Mouse (Mus musculus) hindbrain, embryonic 13.5 days (tissue): ENCODE results near the gene Ube2o. TPM values are rescaled to one million over a fixed set of nuclear protein-coding genes. Genes with fewer than 3 reads are reported as not detected.
A peak's percentile ranks its signal among the peaks of the same experiment; 100 is the strongest.

Experiments used
- ATAC-seq: fragments of 200-750 bp; cut with Nextera tagmentation; 2 replicates; pipeline ENCODE4 v1.8.0; 2017; ENCODE audit warnings: moderate TSS enrichment; ENCODE audit not compliant: low FRiP score
- H3K27ac ChIP-seq: fragments of 300-500 bp; sonication (generic); 2 replicates; pipeline ENCODE4 v1.5.1; 2015; ENCODE audit warnings: inconsistent platforms, mild to moderate bottlenecking, moderate library complexity
- H3K27me3 ChIP-seq: fragments of 300-500 bp; sonication (generic); 2 replicates; pipeline ENCODE4 v1.6.1; 2015; ENCODE audit warnings: mild to moderate bottlenecking, inconsistent platforms
- H3K36me3 ChIP-seq: fragments of 300-500 bp; sonication (generic); 2 replicates; pipeline ENCODE4 v1.6.1; 2015; ENCODE audit warnings: mild to moderate bottlenecking, inconsistent platforms
- H3K4me1 ChIP-seq: fragments of 300-500 bp; sonication (generic); replicated peaks from 2 replicates; pipeline ENCODE4 v1.6.1; 2015; ENCODE audit warnings: inconsistent platforms
- H3K4me2 ChIP-seq: fragments of 300-500 bp; sonication (generic); 2 replicates; pipeline ENCODE4 v1.6.1; 2015; ENCODE audit warnings: inconsistent platforms, mild to moderate bottlenecking, moderate library complexity
- H3K4me3 ChIP-seq: fragments of 300-500 bp; sonication (generic); 2 replicates; pipeline ENCODE4 v1.5.1; 2015; ENCODE audit warnings: mild to moderate bottlenecking, inconsistent platforms
- H3K9ac ChIP-seq: fragments of 300-500 bp; sonication (generic); 2 replicates; pipeline ENCODE4 v1.6.1; 2015; ENCODE audit warnings: mild to moderate bottlenecking, inconsistent platforms
- H3K9me3 ChIP-seq: fragments of 300-500 bp; sonication (generic); 2 replicates; pipeline ENCODE4 v1.6.1; 2016; ENCODE audit warnings: inconsistent platforms
- WGBS: fragments of 180-500 bp; shearing (Covaris S2); methylation state at CpG from one replicate; pipeline ENCODE4 v1.1.7; 2015; 5-methylcytosine and 5-hydroxymethylcytosine counted together
- polyA plus RNA-seq: library from polyadenylated mRNA; unstranded; fragments of >200 nt; fragmentation: Nextera tagmentation; extraction: Ambion mirVana; gene quantifications from 2 replicates; pipeline ENCODE4 v1.2.1, GENCODE M21; 2015

Gene Ube2o
- polyA plus RNA-seq, 1 experiment from 2014 or later: 14.1 TPM

- H3K9me3 ChIP-seq: no peaks in the 10 kb centered on the region
- peak overlapping the region; percentile 78 for H3K27ac ChIP-seq
- H3K4me1 ChIP-seq: peaks cover 33% of the 10 kb centered on the region
- peak overlapping the region; percentile 29; the same call in 1 of the 2 replicates for H3K9ac ChIP-seq
- peak overlapping the region; percentile 29 for H3K4me2 ChIP-seq
- WGBS: 16% methylated on average over 14 of the region's 14 CpGs
- 0 out of 2 replicates have a peak, but pooled peaks have one; percentile 10 for ATAC-seq
- no peaks in the 10 kb centered on the region; the same call in 1 of the 2 replicates for H3K27me3 ChIP-seq
- no peaks in the 10 kb centered on the region for H3K36me3 ChIP-seq
- H3K4me3 ChIP-seq: no peak overlapping the region
Measured at GRCm38 (mm10) chr11:116589020-116589531, 7.8 kb upstream of the Ube2o start.

- 22% methylated on average over 23 of the region's 23 CpGs for WGBS
- Histone ChIP-seq H3K9ac (peak overlapping the region; percentile 31; the same call in 1 of the 2 replicates), H3K27ac (peak overlapping the region; percentile 26; the same call in 1 of the 2 replicates), H3K4me2 (peak overlapping the region; percentile 29), H3K4me3 (no peak overlapping the region), H3K36me3 (no peaks in the 10 kb centered on the region), H3K27me3 (no peaks in the 10 kb centered on the region; the same call in 1 of the 2 replicates), H3K4me1 (peaks cover 22% of the 10 kb centered on the region), H3K9me3 (no peaks in the 10 kb centered on the region)
- ATAC-seq: peak; percentile 50
Measured at GRCm38 (mm10) chr11:116586801-116587631, 5.8 kb upstream of the Ube2o start.

GRCm38 (mm10) chr11:116586310-116586709, 5.1 kb upstream of the Ube2o start, which contains the start of gene Aanat:
Aanat (plus strand) TSS chr11:116586432.
- 65% methylated on average over 5 of the region's 5 CpGs for WGBS
- H3K9ac ChIP-seq: peak within 1 kb of the TSS; percentile 31; the same call in 1 of the 2 replicates
- H3K27ac ChIP-seq: peak within 1 kb of the TSS; percentile 26; the same call in 1 of the 2 replicates
- H3K9me3 ChIP-seq: no peaks in the 10 kb centered on the region
- peaks cover 22% of the 10 kb centered on the region for H3K4me1 ChIP-seq
- H3K36me3 ChIP-seq: no peaks in the 10 kb centered on the region
- H3K4me3 ChIP-seq: no peak within 1 kb of the TSS
- peak within 1 kb of the TSS; percentile 29 for H3K4me2 ChIP-seq
- H3K27me3 ChIP-seq: no peaks in the 10 kb centered on the region; the same call in 1 of the 2 replicates
- no peak for ATAC-seq

- Histone ChIP-seq H3K27me3 (no peaks in the 10 kb centered on the region; the same call in 1 of the 2 replicates), H3K4me3 (no peak overlapping the region), H3K4me2 (no peak overlapping the region), H3K4me1 (peaks cover 22% of the 10 kb centered on the region), H3K9me3 (no peaks in the 10 kb centered on the region), H3K36me3 (no peaks in the 10 kb centered on the region), H3K27ac (no peak overlapping the region), H3K9ac (no peak overlapping the region)
- WGBS: 87% methylated on average over 6 of the region's 6 CpGs
- no peak for ATAC-seq
Measured at GRCm38 (mm10) chr11:116585682-116586081, 4.4 kb upstream of the Ube2o start.

GRCm38 (mm10) chr11:116580711-116581375, 404 bp downstream of the Ube2o start:
- H3K4me1 ChIP-seq: peaks cover 46% of the 10 kb centered on the region
- peak overlapping the region; percentile 94 for H3K4me3 ChIP-seq
- H3K9me3 ChIP-seq: no peaks in the 10 kb centered on the region
- no peaks in the 10 kb centered on the region for H3K36me3 ChIP-seq
- H3K4me2 ChIP-seq: peak overlapping the region; percentile 70
- peak overlapping the region; percentile 96 for H3K27ac ChIP-seq
- under 1% methylated on average over 79 of the region's 91 CpGs for WGBS
- ATAC-seq: peak; percentile 82
- no peaks in the 10 kb centered on the region for H3K27me3 ChIP-seq
- peak overlapping the region; percentile 95 for H3K9ac ChIP-seq

GRCm38 (mm10) chr11:116580031-116580652, 1.1 kb downstream of the Ube2o start:
- Histone ChIP-seq H3K4me1 (peaks cover 53% of the 10 kb centered on the region), H3K27me3 (no peaks in the 10 kb centered on the region), H3K4me3 (peak overlapping the region; percentile 94), H3K9ac (peak overlapping the region; percentile 95), H3K4me2 (peak overlapping the region; percentile 70), H3K27ac (peak overlapping the region; percentile 96), H3K9me3 (no peaks in the 10 kb centered on the region), H3K36me3 (no peaks in the 10 kb centered on the region)
- 20% methylated on average over 10 of the region's 10 CpGs for WGBS
- peak; percentile 30 for ATAC-seq

- no peak for ATAC-seq
- Histone ChIP-seq H3K9me3 (no peaks in the 10 kb centered on the region), H3K27me3 (no peaks in the 10 kb centered on the region), H3K27ac (no peak overlapping the region; the same call in 1 of the 2 replicates), H3K4me2 (peak overlapping the region; percentile 70), H3K36me3 (no peaks in the 10 kb centered on the region), H3K9ac (0 out of 2 replicates have a peak overlapping the region, but pooled peaks have one; percentile 29), H3K4me1 (peaks cover 62% of the 10 kb centered on the region), H3K4me3 (peak overlapping the region; percentile 4; the same call in 1 of the 2 replicates)
- 96% methylated on average over 3 of the region's 3 CpGs for WGBS
Measured at GRCm38 (mm10) chr11:116579280-116579679, 2.0 kb downstream of the Ube2o start.

GRCm38 (mm10) chr11:116575396-116575795, 5.9 kb downstream of the Ube2o start:
- ATAC-seq: no peak
- Histone ChIP-seq H3K4me3 (no peak overlapping the region), H3K27ac (0 out of 2 replicates have a peak overlapping the region, but pooled peaks have one; percentile 30), H3K4me2 (no peak overlapping the region), H3K27me3 (no peaks in the 10 kb centered on the region), H3K4me1 (peaks cover 98% of the 10 kb centered on the region), H3K9ac (0 out of 2 replicates have a peak overlapping the region, but pooled peaks have one; percentile 43), H3K9me3 (no peaks in the 10 kb centered on the region), H3K36me3 (no peaks in the 10 kb centered on the region)
- 87% methylated on average over 2 of the region's 2 CpGs for WGBS

- peaks cover 98% of the 10 kb centered on the region for H3K4me1 ChIP-seq
- H3K9ac ChIP-seq: peak overlapping the region; percentile 43; the same call in 1 of the 2 replicates
- no peaks in the 10 kb centered on the region for H3K9me3 ChIP-seq
- 65% methylated on average over 6 of the region's 6 CpGs for WGBS
- no peaks in the 10 kb centered on the region for H3K27me3 ChIP-seq
- no peak overlapping the region for H3K4me3 ChIP-seq
- H3K27ac ChIP-seq: 0 out of 2 replicates have a peak overlapping the region, but pooled peaks have one; percentile 30
- no peak for ATAC-seq
- no peaks in the 10 kb centered on the region for H3K36me3 ChIP-seq
- no peak overlapping the region for H3K4me2 ChIP-seq
Measured at GRCm38 (mm10) chr11:116574982-116575381, 6.3 kb downstream of the Ube2o start.

GRCm38 (mm10) chr11:116574486-116574885, 6.8 kb downstream of the Ube2o start:
- H3K27ac ChIP-seq: peak overlapping the region; percentile 18; the same call in 1 of the 2 replicates
- H3K9me3 ChIP-seq: no peaks in the 10 kb centered on the region
- no peak for ATAC-seq
- 50% methylated on average over 6 of the region's 6 CpGs for WGBS
- H3K4me1 ChIP-seq: peaks cover 98% of the 10 kb centered on the region
- H3K4me2 ChIP-seq: no peak overlapping the region
- H3K9ac ChIP-seq: peak overlapping the region; percentile 43; the same call in 1 of the 2 replicates
- no peaks in the 10 kb centered on the region for H3K36me3 ChIP-seq
- H3K4me3 ChIP-seq: no peak overlapping the region
- no peaks in the 10 kb centered on the region for H3K27me3 ChIP-seq

GRCm38 (mm10) chr11:116572756-116573543, 8.3 kb downstream of the Ube2o start:
- no peaks in the 10 kb centered on the region for H3K9me3 ChIP-seq
- 63% methylated on average over 12 of the region's 12 CpGs for WGBS
- peak overlapping the region; percentile 67 for H3K27ac ChIP-seq

More at GRCm38 (mm10) chr11:116572756-116573543, 8.3 kb downstream of the Ube2o start:
- Histone ChIP-seq H3K4me2 (0 out of 2 replicates have a peak overlapping the region, but pooled peaks have one; percentile 1), H3K4me3 (no peak overlapping the region), H3K36me3 (no peaks in the 10 kb centered on the region), H3K27me3 (no peaks in the 10 kb centered on the region), H3K9ac (peak overlapping the region; percentile 43; the same call in 1 of the 2 replicates), H3K4me1 (peaks cover 85% of the 10 kb centered on the region)
- ATAC-seq: no peak
